Mouse (Mus musculus) small intestine, adult 2 months (tissue): Measurements from ENCODE around the gene Lpcat4. TPM values are rescaled to one million over a fixed set of nuclear protein-coding genes. Genes with fewer than 3 reads are reported as not detected.

Source experiments
- H3K27ac ChIP-seq: fragments of 200-500 bp; 2 replicates; pipeline ENCODE4 v1.5.1; 2012; ENCODE audit warnings: low read depth, low read length, control low read depth, inconsistent platforms; ENCODE audit not compliant: insufficient read depth
- H3K27me3 ChIP-seq: fragments of 200-500 bp; 2 replicates; pipeline ENCODE4 v1.6.1; 2012; ENCODE audit warnings: mild to moderate bottlenecking, moderate library complexity, low read length, inconsistent platforms; ENCODE audit not compliant: control insufficient read depth, insufficient read depth
- H3K36me3 ChIP-seq: fragments of 200-500 bp; 2 replicates; pipeline ENCODE4 v1.6.1; 2012; ENCODE audit warnings: mild to moderate bottlenecking, low read length, control low read depth, inconsistent platforms; ENCODE audit not compliant: control insufficient read depth, insufficient read depth
- H3K4me1 ChIP-seq: fragments of 200-500 bp; 2 replicates; pipeline ENCODE4 v1.6.1; 2012; ENCODE audit warnings: low read length, inconsistent platforms, mixed read lengths; ENCODE audit not compliant: control insufficient read depth, insufficient read depth, insufficient read length
- H3K4me3 ChIP-seq: fragments of 200-500 bp; 2 replicates; pipeline ENCODE4 v1.5.1; 2012; ENCODE audit warnings: low read depth, mild to moderate bottlenecking, control low read depth, inconsistent platforms, low read length, moderate library complexity
- CTCF ChIP-seq: fragments of 200-500 bp; IDR thresholded peaks from 2 replicates; pipeline ENCODE4 v1.5.1; 2012; ENCODE audit warnings: low read depth, mild to moderate bottlenecking, control low read depth, inconsistent platforms, low read length, moderate library complexity, mixed read lengths; ENCODE audit not compliant: insufficient replicate concordance, insufficient read length; ENCODE audit errors: extremely low read depth
- POLR2A ChIP-seq: fragments of 200-500 bp; IDR thresholded peaks from 2 replicates; pipeline ENCODE4 v1.6.1; 2012; ENCODE audit warnings: low read depth, mild to moderate bottlenecking, control low read depth, inconsistent platforms, low read length, moderate library complexity
- WGBS: fragments of 180-500 bp; shearing (Covaris S2); methylation state at CpG from one replicate; pipeline ENCODE4 v1.1.7; 2018; 5-methylcytosine and 5-hydroxymethylcytosine counted together
- polyA plus RNA-seq: library from polyadenylated mRNA; depleted of rRNA; stranded (reverse); fragments of >200 nt; gene quantifications from 2 replicates; pipeline ENCODE4 v1.2.3, GENCODE M21; 2012

Gene Lpcat4
- polyA plus RNA-seq, 1 experiment, result 38.7 TPM

GRCm38 (mm10) chr2:112267547-112268269 lies 28.4 kb downstream of the Lpcat4 start:
- TF ChIP-seq CTCF, result no peak
- TF ChIP-seq POLR2A, result no peak
- no peak overlapping the region for H3K27ac ChIP-seq
- 64% methylated on average over 8 of the region's 8 CpGs for WGBS
- no peaks in the 10 kb centered on the region for H3K27me3 ChIP-seq
- no peak overlapping the region for H3K4me3 ChIP-seq
- peaks cover 4% of the 10 kb centered on the region; the same call in 1 of the 2 replicates for H3K4me1 ChIP-seq
- H3K36me3 ChIP-seq, result no peaks in the 10 kb centered on the region; the same call in 1 of the 2 replicates

GRCm38 (mm10) chr2:112270011-112270410 lies 30.7 kb downstream of the Lpcat4 start:
- H3K4me3 ChIP-seq, result no peak overlapping the region
- no peak overlapping the region for H3K27ac ChIP-seq
- no peak for TF ChIP-seq POLR2A
- no peak for TF ChIP-seq CTCF
- H3K27me3 ChIP-seq, result no peaks in the 10 kb centered on the region
- 64% methylated on average over 2 of the region's 2 CpGs for WGBS
- peaks cover 8% of the 10 kb centered on the region; the same call in 1 of the 2 replicates for H3K4me1 ChIP-seq
- H3K36me3 ChIP-seq, result peaks cover 2% of the 10 kb centered on the region; the same call in 1 of the 2 replicates

- TF ChIP-seq POLR2A, result no peak
- no peak for TF ChIP-seq CTCF
- H3K36me3 ChIP-seq, result peaks cover 2% of the 10 kb centered on the region; the same call in 1 of the 2 replicates
- WGBS, result 92% methylated on average over 2 of the region's 2 CpGs
- no peak overlapping the region for H3K27ac ChIP-seq
- H3K27me3 ChIP-seq, result no peaks in the 10 kb centered on the region
- H3K4me1 ChIP-seq, result peaks cover 11% of the 10 kb centered on the region; the same call in 1 of the 2 replicates
- no peak overlapping the region for H3K4me3 ChIP-seq
These were observed 33.6 kb downstream of the Lpcat4 start for GRCm38 (mm10) chr2:112272909-112273308.

GRCm38 (mm10) chr2:112273474-112273873 lies 34.2 kb downstream of the Lpcat4 start:
- 83% methylated on average over 6 of the region's 6 CpGs for WGBS
- TF ChIP-seq POLR2A (no peak), CTCF (no peak)
- H3K4me3 ChIP-seq, result no peak overlapping the region
- peaks cover 11% of the 10 kb centered on the region; the same call in 1 of the 2 replicates for H3K4me1 ChIP-seq
- no peaks in the 10 kb centered on the region for H3K27me3 ChIP-seq
- no peak overlapping the region for H3K27ac ChIP-seq
- H3K36me3 ChIP-seq, result peaks cover 2% of the 10 kb centered on the region; the same call in 1 of the 2 replicates

GRCm38 (mm10) chr2:112276870-112277269 lies 37.6 kb downstream of the Lpcat4 start:
- Histone ChIP-seq H3K4me3 (no peak overlapping the region), H3K27ac (no peak overlapping the region), H3K4me1 (peaks cover 7% of the 10 kb centered on the region; the same call in 1 of the 2 replicates), H3K27me3 (no peaks in the 10 kb centered on the region), H3K36me3 (0 out of 2 replicates have a peak, but pooled peaks cover 2% of the 10 kb centered on the region)
- TF ChIP-seq CTCF (no peak), POLR2A (no peak)
- WGBS, result 55% methylated on average over 3 of the region's 3 CpGs

GRCm38 (mm10) chr2:112282846-112283245 lies 43.6 kb downstream of the Lpcat4 start:
- no peaks in the 10 kb centered on the region for H3K36me3 ChIP-seq
- TF ChIP-seq POLR2A (no peak), CTCF (no peak)
- 88% methylated on average over 1 of the region's 1 CpGs for WGBS
- no peak overlapping the region for H3K4me3 ChIP-seq
- H3K4me1 ChIP-seq, result peaks cover 3% of the 10 kb centered on the region
- H3K27ac ChIP-seq, result no peak overlapping the region
- no peaks in the 10 kb centered on the region for H3K27me3 ChIP-seq

- peak overlapping the region; percentile 59 for H3K27ac ChIP-seq
- H3K36me3 ChIP-seq, result no peaks in the 10 kb centered on the region
- no peaks in the 10 kb centered on the region for H3K27me3 ChIP-seq
- TF ChIP-seq POLR2A (peak; percentile 78), CTCF (no peak)
- H3K4me3 ChIP-seq, result peak overlapping the region; percentile 67
- peaks cover 4% of the 10 kb centered on the region for H3K4me1 ChIP-seq
- WGBS, result 4% methylated on average over 21 of the region's 21 CpGs
These were observed 45.2 kb downstream of the Lpcat4 start for GRCm38 (mm10) chr2:112284363-112285030.
